Mouse (Mus musculus) v-Abl transformed pro-B cells (cell line): ENCODE measurements at regions not wholly inside any gene's neighbourhood (a gene's known extent, or its start where the extent isn't known, plus 50 kb on each side); places are given as distances from the start of the nearest gene placed in this dataset.

Source experiments
- in situ Hi-C, 2 experiments: fragments of 400-800 bp; cut with MboI; formaldehyde crosslinking; loops; one replicate each; pipeline ENCODE4 v1.15.1; 2025; ENCODE audit not compliant: unreplicated experiment in 2 of 2

DNA sequence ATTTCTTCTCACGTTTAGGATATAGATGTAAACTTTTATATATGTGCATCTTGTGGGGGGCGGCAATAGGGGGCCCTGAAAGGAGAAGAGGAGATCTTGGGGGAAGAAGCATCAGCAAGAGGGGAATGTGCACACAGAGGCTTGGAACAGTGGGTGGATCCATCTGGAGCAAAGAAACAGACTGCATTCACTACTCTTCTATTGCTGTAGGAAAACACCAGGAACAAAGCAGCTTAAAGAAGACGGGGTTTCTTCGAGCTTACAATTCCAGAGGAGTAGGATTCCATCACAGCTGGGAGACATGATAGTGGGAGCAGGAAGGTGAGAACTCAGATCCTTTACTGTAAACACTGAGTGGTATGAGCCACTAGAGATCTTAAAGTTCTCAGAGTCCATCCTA, 444.9 kb upstream of the BB014433 start:
- in situ Hi-C loops: no loop called here

DNA sequence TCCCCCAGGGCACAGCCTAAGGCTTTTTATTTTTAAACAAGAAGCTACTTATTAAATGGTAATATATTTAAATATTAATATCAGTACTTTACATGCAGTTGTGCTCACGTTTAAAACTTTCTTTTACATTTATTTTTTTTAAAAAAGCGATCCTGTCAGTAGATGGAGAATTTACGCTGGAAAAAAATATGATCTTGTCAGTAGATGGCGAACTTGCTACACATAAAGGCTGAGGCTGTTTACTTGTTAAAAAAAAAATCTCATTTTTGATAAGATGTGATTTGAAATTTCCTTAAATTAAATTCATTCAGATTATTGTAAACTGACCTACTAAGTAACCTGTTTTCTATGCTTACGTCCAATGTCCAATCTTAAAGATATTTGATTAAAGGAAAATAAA, 441.7 kb upstream of the BB014433 start:
- in situ Hi-C loops: loop anchor here in 1 of 2 experiments (5.0 kb wide), 1 partner anchor 65 kb away; no protein-coding TSS in a partner anchor

DNA sequence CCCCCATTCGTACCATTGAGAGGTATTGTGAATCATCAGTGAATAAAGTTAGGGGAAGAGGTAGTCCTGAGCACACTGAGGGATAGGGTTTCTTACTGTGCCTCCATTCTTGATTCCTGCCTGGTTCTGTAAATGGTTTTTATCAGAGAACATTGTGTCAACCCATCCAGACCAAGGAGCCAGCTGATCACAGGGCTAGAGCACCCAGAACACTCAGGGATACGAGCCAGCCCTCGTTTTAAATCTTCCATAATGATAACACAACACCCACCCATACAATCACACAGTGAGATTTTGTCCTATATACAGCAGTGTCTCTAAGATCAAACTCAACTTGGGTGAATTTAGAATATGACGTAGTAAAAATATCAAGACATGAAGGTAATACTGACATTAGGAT, 424.7 kb upstream of the BB014433 start:
- in situ Hi-C loops: no loop called here

DNA sequence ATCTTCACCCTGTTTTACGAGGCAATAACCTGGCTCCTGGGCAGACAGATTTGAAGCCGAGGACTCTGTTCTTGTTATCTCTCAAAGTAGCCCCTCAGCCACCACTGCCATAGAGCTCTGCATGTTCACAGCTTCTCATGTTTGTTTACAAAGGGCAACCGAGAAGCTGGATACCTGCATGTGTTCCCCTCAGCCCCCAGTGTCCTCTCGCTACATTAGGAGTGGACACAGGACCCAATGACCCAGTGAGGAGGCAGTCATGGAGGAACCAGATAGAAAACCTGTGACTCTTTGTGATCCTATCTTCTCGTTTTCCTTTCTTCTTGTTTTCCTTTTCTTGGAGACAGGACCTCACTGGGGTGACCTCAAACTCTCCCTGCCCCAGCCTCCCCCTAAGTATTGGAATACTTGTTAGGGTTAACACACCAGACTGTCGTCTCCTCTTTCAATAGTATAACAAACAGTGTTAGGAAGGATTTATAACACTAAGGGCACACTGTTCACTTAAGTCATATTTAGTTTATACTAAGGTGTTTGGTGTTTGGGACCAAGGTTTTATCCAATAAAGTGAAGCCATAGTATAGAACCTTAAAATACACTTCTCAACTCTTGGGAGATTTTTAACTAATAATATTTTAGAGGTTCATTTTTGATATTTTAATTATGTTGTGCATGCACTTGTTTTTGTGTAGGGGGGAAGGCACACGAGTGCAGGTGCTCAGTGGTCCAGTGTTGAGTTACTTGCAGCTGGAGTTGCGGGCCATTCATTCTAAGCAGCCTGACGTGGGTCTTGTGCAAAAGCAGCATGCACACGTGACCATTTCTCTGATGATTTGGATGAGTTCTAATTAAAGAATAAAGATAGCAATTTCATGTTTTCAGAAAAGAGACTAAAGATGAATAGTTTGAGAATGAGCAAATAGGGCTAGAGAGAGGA, 422.9 kb upstream of the BB014433 start:
- in situ Hi-C loops: no loop called here

DNA sequence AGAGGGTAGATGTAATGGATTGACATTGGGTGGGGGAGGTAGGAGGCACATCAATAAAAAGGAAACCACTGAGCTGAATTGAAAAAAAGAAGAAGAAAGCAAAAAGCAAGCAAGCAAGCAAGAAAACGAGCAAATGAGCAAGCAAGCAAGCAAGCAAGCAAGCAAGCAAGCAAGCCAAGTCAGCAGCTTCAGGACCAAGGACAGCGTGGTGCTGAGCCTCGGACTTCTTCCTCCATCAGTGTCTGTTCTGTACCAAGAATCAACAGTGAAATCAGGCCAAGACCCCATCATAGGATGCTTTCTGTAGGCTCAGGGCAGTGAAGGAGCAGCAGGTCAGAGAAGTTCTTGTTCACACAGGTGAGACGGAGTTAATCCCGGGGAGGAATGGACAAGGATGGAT, 392.7 kb upstream of the BB014433 start:
- in situ Hi-C loops: no loop called here

DNA sequence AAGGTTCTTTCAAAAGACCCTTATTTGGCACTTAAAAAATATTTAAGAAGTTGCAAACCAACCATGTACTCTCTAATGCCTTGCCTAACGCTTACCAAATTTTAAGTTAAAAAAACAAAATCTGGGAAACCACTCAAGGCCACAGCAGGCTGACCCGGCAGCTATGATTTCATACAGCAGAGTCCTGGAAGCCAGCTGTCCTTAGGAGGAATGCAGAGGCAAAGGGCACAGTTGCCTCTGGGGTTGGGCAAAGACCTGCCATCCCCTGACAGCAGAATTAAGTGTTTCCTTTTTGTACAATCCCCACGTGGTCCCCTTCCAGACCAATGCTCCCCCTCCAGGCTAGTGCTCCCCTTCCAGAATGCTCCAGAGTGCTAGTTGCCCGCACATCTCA, 348.8 kb upstream of the BB014433 start:
- in situ Hi-C loops: no loop called here

DNA sequence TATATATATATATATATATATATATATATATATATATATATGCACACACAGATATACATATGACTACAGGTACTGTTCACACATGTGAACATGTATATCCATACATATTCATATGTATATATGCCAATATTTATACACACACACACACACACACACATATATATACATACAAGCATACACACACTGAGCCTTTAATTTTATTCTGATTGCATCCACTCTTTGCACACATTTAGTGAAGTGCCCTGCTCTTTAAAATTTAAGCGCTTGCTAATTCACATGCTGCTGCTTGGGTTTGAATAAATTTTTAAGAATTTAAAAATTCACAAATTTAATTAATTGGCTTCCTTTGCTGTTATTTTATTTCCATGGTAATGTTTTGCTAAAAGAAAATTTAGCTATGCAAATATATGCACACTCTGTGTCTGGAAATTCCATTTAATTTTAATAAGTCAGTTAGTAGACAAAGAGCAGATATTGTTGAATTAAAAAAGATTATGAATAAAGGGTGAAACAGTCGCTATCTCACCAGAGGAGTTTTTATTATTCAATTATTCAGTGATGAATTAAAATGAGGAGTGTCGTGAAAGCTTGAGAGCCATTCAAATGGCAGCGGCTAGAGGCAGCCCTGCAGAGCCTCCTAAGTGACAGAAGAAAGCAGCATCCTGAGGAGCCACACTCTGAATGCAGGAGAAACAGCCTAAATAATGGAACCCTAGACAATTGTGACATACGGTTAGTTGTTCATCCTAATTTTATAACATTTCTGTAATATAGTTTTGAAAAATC, 348.3 kb upstream of the BB014433 start:
- in situ Hi-C loops: no loop called here

DNA sequence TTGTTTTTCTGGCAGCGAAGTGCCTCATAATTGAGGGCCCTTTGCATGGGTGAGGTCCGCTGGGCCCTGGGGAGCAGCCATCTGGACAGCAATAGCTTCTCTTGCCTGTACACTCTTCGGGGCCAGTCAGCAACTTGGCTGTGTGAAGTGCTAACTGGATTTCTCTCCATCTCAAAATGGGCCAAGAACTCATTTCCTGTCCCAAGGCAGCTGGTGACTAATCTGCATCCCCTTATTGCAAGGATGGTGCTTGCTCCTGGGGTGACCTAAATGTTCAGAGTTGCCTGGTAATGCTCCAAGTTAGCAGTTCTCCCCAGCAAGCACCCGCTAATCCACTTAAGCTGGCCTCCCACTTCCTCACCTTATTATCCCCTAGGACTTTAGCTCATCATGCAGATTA, 346.2 kb upstream of the BB014433 start:
- in situ Hi-C loops: no loop called here

DNA sequence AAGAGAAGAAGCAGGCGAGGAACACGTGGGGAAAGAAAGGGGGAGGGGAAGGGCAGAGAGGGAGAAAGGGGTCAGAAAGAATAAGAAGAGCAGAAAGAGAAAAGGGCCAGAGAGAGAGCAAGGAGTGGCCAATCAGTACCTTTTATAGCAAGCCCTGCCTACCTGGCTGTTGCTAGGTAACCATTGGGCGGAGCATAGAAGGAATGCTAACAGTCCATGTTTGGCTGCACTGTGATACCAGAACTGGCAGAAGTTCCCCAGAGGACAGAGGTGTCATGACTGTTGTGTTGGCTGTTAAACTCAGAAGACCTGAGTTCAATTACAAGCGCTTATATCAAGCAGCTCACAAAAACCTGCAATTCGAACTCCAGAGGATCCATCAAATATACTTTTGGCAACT, 342.9 kb upstream of the BB014433 start:
- in situ Hi-C loops: no loop called here

DNA sequence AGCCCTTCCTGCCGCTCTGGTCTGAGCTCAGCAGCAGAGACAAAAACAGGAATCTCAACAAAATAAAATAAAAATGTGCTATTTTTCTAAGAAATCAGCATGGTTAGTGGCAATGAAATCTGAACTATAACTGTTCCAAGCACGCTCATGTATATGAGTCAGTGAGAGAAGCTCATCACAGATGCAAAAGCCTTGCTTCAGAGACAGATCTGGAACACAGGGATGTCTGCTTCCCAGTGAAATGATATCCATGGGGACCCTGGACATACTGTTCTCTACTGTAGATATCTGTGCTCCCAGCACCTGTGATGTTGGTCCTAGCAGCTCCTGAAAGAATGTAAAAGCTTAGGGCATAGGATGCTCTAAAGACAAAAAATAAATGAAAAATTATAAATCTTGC, 321.2 kb upstream of the BB014433 start:
- in situ Hi-C loops: no loop called here

DNA sequence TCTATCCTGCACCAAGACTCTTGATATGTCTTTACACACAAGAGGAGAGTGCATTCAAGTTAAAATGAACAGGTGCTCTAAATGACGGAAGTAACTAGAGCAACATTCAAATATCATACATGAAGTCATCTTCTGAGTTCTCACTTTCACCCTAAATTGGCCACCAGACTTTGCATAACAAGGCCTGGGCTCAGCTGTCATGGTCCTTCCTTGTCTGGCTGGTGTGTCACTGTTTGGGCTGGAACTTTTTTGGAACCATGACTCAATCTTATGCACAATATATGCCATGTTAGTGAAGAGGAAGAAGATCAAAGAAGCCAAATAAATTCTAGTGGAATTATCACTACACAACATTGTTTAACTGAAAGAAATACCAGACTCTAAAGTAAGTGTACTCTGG, 318.7 kb upstream of the BB014433 start:
- in situ Hi-C loops: no loop called here

DNA sequence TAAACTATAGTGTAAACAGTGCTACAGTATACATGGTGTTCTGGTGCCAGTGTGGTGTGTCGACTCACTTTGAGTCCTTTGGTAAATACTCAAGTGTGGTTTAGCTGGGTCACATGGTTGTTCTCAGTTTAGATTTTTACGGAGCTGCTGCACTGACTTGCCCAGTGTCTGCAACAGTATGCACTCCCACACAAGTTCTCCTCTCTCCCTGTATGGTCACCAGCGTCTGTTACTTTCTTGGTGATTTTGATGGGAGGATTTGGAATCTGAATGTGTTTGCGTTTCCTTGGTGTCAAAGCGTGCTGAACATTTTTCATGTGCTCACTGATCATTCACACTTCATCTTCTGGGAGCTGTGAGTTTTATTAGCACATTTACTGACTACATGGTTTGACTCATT, 298.3 kb upstream of the BB014433 start:
- in situ Hi-C loops: no loop called here

DNA sequence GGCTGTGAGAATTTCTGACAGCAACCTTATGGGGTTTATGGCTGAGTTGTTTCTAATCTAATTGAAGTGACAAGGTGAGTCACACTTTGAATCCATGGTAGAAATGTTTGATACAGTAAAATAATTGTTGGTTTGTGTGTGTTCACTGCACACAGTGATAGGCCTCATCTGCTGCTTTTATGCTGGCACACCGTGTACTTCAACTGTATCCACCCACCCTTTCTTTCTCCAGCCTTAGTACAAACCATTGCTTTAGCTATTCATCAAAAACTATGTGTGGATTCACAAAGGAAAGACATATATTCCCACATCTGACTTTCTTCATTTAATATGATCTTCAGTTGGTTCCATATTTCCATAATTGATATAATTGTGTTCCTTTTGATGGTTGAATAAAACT, 297.7 kb upstream of the BB014433 start:
- in situ Hi-C loops: no loop called here

DNA sequence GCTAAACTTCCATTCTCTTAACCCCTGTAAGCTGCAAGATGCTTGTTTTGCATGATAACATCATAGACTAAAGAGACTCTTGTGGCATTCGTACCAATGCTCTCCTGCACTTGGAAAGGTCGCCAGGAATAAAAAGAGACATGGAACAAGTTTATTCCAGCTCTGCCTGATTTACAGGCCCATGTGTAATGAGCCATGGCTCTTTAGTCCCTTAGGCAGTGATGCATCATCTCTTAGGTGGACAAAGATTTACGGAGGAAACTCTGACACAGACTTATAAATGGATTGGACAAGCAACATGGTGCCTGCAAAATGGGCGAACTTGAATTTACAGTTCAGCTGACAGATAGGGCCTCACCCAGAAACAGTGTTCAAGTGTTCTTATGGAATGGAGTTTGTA, 288.7 kb upstream of the BB014433 start:
- in situ Hi-C loops: no loop called here

DNA sequence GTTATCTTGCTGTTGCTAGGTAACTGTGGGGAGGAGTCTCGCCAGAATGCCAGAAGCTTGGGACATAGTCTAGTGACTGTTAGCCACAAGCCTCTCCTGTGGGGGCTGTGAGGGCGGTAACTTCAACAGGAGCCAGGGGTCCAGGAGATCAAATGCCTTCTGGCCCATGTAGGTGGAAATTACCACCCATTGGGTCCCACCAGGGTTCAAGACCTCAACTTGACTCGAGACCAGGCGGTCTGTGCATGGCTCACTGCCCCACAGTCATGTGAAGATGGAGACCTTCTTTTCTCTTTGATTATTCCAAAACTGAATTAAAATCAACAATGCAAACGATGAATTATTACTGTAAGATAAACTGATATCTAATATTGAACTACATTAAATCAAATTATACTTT, 281.4 kb upstream of the BB014433 start:
- in situ Hi-C loops: no loop called here

DNA sequence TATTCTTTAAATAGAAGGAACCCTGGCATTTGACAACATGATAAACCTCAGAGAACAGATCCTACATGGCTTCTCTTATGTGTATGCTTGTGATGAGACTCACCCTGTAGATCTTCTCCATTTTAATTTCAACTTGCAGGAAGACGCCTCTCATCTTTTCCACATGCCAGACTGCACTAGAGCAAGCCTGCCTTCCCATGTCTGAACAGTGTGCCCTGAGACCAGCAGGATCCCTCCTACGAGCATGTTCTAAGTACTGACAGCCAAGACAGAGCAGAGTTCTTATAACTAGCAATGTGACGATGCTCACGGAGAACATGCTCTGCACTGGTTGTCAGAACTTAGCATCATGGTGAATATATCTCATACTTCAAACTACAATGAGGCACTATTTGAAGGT, 277.5 kb upstream of the BB014433 start:
- in situ Hi-C loops: no loop called here

DNA sequence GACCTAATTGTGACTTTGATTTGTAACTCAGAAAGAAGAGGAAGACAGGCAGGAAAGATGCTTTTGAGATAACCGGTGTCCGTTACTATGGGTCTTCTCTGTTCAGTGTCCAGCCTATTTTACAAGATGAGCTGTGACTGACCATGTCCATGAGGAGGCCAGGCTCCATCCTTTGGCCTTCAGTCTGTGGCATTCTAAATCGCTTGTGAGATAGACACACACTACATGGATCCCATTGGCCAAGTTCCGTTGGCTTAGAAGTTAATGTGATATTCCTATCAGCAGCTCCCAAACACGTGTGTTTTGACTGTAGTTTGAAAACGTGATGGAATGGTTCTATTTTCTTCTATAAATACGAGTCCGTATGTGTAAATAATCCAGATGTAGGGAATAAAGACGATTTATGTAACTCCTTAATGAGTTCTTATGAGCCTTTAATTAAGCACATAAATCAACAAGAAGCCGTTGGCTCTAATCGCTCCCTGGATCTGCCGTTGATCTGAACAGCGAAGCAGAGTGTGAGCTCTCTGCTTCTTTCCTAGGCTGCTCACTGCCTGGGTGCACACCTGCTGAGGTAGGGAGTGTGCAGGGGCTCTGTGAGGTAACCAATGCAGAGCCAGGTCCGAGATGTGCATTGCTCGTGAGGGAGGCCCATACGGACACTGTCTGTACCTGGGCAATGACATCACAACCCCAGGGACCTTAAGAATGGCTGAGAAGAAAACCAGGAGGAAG, 272.4 kb upstream of the BB014433 start:
- in situ Hi-C loops: no loop called here

DNA sequence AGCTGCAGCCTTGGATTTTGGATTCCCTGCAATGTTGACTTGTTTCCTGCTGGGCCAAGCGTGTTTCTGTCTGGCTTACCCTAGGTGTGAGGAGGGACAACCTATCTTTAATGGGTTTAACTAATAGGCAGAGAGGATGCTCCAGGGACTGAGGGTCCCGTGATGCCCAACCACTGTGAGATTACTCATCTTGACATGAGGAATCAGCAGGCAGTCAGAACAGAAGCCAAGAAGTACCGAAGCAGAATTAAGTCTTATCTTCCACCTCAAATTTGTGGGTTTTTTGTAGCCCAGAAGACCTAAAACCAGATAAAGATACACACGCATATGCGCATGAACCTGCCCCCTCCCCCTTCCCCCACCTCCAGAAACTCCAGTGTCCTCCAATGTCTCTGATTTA, 267.6 kb upstream of the BB014433 start:
- in situ Hi-C loops: no loop called here

DNA sequence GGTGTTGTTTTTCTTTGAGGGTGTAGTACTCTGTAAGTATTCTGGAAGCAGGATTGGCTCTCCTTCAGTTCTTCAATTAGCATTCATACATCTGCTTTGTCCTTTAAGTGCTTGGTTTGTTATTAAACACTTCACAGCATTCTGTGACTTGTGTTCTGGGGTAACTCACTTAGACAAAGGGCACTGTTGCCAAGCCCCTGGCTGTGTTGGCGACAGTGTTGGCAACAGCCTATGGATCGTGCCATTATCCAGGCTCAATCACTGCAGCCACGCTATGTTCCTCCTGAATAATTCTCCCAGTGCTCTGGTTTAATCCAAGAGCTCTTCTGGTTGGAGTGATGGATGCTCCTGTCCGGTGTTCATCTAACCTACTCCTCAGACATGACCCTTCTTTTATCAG, 265.6 kb upstream of the BB014433 start:
- in situ Hi-C loops: no loop called here

DNA sequence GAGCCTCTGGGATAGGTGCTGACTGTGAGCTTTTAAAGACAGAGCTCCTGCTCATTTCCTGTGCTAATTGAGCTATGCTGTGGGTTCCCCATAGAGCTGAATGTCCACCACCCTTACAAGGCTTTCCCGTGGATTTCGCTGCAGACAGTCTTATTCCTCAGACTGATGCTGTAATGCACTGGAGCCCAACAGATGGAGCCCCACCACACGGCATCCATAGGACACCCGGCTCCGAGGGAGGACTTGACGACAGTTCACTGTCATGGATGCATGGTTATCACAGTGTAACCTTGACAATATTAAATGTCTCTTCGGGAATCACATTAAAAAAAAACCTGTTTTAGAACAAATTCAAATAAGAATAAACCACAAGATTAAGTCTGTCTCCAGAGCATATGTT, 265.2 kb upstream of the BB014433 start:
- in situ Hi-C loops: no loop called here

DNA sequence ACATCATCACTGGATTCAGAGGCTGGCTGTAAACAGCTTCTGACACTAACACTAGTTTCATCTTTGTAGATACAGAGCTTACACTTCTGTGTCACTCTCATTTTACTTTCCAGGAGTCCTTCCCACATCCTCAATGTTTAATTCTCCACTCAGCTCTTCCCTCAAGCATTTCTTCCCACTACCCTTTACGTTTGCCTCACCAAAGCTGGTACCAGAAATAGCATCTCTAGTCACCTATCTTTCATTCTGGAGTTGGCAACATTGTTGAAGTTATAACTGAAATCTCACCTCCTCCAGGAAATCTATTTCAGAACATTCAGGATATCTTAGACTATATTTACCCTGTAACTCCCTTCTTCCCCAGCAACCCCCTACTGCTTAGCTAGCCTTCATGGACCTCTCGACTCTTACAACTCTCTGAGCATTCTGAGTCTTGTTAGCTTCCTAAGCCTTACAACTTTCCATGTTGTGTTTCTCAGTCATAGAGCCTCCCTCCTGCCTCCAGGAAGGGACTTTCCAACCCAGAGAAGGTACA, 258.3 kb upstream of the BB014433 start:
- in situ Hi-C loops: no loop called here
